Mouse (Mus musculus) adrenal gland (tissue): ENCODE data around the gene E130218I03Rik.

Experiments
- intact Hi-C: fragments of 180-260 bp; cut with DNase I; formaldehyde crosslinking; loops from one replicate; pipeline ENCODE4 v1.15.1; 2025

The E130218I03Rik gene

DNA sequence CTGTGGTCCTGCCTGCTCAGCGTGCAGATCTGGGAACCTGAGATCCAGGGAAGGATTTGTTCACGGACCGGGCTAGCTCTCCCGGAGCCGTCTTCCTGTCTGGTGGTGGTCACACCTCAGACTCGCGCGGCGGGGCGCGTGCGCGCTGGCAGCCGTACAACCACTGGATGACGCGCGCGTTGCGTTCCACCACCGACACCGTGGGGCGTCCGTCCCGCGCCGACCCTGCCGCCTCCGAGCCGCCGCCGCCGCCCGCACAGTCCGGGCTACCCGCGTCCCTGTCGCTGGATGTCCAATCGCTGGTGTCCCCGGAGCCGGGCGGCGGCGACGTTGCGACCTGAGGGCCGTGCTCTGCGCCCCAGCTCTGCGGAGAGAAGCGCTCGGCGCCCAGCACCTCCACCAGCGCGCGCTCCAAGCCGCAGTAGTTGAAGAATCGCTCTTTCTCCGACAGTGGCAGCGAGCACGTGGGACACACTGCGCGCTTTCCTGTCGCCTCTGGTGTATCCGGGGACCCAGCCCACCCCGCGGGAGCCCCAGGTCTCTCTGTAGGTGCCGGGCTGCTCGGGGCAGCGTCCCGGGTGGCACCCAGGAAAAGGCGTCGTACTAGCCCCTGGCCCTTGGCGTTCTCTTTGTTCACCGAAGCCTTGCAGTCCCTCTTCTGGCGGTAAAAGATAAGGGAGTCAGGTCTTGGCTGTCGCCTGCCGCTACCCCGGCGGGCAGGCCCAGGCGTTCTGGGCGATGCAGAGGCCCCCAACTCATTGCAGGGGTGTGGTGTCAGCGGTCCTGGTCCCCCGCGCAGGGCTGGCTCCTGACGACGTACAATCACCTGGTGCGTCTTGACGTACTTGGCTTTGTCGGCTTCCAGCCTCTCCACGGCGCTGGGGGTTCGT lies 8.0 kb downstream of the E130218I03Rik start:
- intact Hi-C loops, result no loop called here

DNA sequence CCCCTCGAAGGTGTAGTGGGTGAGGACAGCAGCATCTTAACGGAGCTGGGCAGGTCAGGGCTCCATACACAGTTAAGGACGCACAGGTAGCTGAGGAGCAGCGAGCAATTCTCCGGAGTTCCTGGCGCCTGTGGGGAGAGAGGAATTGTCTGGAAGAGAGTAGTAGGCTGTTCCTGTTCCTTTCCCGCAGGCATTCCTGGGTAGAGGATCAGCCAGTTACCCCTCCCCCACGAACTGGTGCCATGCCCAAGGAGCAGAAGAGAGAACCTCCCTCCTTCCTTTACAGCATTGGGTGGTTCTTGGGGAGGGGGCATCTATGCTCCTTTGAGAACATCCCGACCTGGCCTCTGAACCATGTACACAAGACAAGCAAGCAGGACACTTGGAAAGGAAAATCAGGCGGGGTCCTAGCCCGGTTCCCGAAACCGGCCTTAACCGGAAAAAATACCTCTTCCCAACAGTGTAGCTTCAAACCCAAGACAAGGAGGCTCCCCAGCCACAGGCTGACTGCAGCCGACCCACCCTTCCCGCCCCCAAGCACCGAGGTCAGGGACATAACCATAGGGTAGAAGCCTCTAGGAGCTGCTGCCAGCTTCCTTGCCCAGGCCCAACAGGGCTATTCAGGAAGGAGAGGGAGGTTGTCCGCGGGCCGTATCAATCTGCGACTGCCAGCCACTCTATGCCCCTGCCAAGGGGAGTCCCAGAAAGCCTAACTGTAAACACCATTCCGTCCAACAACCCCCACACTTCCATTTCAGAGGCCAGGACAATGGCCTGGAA lies 8.9 kb downstream of the E130218I03Rik start:
- intact Hi-C loops, result no loop called here

DNA sequence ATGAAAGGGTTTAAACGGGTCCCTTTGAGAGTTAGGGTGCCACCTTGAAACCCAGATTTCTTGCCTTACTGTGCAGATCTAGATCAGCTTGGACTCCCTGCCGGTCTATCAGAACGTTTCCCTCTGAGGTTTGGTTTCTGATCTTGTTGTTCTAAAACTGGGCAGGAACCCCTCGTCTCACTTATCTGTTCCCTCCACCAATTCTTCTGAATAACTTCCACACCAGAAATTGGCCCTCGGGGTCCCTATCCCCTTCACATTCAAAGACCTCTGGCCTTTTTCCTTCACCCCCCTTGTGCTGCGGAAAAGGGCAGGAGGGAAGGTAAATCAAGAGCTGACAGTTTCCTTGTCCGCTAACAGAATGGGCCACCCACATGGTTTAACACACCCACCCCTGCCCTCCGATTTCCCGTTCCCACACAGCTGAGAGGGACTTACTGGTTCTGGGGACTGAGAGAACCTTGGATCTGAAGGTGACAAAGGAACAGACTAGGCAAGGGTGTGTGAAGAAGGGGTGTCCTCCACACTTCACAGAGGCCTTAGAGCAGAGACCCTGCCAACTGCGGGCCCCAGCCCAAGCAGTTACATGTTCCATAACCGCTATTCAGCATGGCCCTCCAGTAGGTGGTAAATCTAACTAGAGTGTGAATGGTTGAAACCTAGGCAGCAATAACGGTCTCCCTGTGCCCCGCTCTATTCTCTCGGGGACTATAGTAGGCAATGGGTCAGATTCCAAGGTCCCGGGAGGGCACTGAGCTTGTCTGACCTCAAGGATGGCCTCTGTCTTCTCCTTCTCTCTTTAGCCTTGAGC lies 9.7 kb downstream of the E130218I03Rik start:
- intact Hi-C loops, result no loop called here

DNA sequence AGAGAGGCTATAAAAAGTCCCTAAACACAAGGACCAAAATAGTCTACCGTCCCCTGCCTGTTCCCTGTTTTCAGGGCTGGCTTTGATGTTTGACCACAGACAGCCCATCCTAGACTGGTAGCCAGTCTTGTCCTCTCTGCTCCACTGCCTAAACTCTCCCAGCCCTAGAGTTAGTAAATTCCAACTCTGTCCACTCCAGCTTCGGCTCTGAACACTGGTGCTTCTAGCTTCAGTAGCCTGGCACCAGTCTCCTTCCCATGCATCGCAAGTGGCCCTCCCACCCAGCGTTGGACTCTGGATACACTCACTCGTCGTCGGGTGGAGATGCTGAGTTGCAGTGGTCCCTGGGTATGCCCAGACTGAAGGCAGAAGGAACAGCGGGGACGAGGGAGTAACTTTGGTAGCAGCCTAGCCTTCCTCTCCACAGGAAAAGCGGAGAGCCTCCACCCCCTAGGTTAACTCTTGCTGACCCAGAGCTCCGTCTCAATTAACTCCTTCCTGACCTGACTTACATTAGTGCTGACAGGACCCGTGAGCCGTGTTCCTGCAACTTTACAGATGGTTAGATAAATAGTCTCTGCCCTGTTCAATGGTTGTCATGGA lies 10.4 kb downstream of the E130218I03Rik start, which contains the start of gene Grrp1:
Gene Grrp1, minus strand, starts transcription at position 385 of the 603 bp plus-strand sequence.
- intact Hi-C loops, result no loop called here

DNA sequence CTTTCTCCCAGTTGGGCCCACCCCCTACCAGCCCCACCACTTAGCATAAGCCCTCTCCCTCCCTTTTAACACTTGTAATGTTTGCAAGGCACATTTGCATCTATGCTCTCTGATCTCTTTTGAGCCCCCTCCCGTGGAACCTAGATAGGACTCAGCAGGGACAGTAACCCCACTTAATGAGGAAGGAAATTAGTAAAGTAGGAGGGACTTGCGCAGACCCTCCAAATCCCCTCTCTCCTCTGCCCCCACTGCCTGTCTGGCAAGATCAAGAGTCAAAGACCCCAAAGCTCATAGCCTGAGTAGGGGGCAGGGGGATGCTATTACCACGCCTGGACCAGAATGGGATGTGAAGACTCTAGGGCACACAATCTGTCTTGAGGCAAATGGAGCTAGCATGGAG lies 11.4 kb downstream of the E130218I03Rik start:
- intact Hi-C loops, result no loop called here

DNA sequence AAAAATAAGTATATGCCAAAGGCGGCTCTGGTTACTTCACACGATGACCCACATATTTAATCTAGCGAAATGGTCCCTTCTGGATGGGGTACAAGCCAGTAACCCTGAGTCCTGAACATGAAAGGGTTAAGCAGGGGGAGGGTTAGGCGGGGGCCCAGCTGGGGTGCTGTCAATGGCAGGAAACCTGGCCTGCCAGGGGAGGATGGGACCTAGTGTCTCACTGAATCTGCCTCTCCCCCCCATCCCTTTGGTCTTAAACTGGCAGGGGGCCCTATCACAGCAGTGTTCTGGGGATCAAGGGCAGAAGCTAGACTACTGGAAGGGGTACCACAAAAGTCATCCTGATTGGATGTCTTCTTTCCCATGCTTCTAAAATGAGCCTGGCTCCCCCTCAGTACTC lies 12.4 kb downstream of the E130218I03Rik start:
- intact Hi-C loops, result no loop called here

DNA sequence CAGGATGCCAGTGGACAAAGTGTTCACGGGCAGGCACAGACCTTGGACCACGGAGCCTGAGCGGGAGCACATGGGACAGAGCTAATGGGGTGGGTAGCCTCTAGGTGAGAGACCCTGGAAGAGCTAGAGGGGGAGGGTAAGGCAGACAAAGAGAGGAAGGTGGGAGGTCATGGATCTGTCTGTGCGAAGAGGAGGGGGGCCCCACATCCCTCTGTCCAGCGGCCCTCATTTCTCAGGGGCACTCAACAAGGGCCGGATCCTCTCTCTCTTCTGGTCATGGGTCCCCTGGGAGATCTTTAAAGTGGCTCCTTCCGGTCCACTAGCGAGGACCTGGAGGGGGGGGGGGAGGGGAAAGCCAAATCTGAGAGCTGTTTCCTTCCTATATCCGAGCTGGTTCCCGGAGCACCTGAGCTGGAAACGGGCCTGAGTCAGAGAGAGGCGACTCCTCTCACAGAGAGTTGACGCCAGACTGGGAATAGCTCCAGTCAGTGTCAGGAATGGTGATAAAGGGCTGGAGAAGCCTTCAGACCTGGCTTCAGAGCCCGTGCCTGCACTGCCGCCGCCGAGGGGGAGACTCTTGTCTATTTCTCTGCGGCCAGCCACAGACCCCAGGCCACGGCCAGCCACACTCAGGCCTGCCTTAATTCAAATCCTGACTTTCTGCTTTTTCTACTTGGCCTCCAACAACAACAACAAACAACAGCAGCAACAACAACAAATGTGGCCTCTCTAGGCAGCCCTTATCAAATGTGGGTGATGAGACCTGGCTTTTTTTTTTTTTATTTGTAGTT lies 13.1 kb downstream of the E130218I03Rik start:
- intact Hi-C loops, result no loop called here

DNA sequence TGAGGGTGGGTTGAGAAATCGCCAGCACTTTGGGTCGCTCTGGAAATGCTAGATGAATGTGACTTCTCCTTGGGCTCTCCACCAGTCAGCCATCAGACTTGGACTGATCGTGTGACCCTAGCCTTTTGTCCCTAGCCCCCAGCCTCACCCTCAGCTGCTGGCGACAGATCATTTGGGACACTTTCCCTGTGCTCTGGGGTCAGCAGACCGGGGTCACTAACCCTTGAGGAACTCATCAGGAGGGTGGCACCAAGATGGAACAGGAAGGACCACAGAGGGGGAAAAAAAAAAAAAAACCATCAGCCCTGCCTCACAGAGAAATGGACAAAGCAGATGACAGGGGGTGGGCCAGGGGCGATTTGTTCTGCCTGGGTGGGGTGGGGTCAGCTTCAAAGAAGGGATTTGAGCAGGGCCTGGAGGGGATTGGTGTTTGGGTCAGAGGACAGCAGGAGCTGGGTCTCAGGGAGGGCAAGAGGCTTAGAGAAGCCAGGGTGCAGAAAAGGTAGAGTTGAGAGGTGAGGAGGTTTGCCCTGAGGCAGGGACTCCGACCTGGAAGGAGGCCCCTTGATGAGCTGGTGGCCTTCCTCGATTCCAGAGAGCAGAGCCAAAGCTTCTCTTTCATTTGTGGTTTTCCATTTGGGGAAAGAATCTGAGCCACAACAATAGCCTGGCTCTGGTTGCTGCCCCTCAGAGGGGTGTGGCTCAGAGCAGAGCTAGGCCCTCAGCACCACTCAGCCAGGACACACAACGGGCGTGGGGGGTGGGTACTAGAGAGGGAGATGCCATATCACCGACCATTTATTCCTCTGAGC lies 13.9 kb downstream of the E130218I03Rik start:
- intact Hi-C loops, result no loop called here

DNA sequence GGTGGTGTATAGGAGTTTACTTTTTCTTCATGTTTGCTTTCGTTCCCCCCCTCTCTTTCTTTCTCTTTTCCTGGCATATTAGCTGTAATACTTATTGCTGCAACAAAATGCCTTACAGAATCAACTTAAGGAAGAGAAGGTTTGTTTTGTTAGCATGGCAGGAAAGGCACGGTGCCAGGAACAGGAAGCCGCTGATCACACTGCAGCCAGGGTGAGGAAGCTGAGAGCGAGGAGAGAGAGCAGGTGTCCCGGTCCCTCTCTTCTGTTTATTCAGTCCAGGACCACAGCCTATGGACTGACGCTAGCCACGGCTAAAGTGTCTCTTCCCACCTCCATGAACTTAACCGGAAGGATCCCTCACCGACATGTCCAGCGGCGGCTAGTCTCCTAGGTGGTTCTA lies 14.9 kb downstream of the E130218I03Rik start:
- intact Hi-C loops, result no loop called here

DNA sequence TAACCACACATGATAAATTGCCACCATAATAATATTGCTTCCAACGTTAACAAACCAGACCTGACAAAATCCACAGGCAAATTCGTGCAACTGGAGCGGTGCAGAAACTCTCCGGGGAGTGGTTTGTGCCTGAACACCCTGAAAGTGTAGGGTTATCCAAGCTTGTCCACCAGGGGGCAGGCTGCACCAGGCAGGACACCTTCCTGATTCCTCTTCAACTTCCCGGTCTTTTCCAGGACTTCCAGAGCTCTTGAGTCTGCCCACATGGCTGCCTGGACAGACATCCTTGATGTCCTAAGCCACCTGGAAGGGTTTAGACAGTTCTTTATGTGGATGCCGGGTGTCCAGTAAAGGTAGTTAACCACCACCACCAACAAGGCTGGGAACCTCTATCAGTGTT lies 19.7 kb downstream of the E130218I03Rik start:
- intact Hi-C loops, result loop anchor here (10.0 kb wide), 1 partner anchor 212 kb away; no protein-coding TSS in a partner anchor

DNA sequence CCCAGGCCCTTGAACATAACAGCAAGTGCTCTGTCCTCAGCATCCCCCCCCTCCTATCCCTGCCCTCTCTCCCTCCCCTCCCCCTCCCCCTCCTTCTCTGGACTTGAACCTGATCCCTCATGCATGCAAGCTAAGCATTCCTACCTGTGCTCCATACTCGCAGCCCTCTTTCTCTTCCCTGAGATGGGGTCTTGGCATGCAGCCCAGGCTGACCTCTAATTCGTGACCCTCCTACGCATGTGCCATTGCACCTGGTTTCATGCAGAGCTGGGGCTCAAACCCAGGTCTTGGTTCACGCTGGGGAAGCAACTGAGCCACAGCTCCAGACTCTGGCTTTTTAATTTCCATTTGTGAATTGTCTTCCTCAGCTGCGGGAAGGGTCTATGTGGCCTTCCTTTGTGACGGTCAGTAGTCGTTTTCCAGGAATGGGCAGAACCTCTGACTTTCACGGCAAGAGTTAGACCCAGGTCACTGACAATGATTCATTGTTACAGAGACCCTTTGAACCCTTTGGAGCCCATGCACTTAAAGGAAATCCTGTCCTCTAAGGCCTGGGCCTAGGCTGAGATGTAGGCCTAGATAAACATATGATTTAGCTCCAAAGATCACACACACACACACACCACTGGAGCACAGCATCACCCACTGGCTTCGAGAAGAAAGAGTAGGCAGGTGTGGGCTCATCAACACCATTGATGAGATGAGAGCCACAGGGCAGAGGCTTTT lies 22.6 kb downstream of the E130218I03Rik start:
- intact Hi-C loops, result loop anchor here (5.0 to 10.0 kb wide), 2 partner anchors 121 to 209 kb away; no protein-coding TSS in a partner anchor

DNA sequence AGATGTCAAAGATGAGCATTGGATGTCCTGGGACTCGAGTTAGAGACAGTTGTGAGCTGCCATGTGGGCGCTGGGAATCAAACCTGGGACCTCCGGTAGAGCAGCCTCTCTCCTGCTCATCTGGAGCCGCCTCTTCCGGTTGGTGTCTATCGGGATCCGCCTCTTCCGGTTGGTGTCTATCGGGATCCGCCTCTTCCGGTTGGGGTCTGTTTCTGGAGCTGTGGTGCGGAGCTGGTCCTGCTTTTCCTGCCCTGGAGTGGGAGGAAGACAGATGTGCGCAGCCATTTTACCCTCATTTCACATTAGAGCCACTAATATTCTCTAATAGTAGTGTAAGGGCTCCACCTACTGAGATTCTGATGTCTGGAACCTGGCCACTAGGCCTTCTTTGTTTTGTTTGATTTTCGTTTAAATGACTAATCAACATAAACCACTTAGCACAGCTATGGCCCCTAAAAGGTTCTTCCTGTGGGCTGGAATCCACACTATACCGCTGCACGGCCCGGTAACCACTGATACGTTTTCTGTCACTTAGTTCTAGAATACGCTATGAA lies 24.7 kb downstream of the E130218I03Rik start:
- intact Hi-C loops, result loop anchor here (5.0 to 10.0 kb wide), 2 partner anchors 119 to 207 kb away; no protein-coding TSS in a partner anchor

DNA sequence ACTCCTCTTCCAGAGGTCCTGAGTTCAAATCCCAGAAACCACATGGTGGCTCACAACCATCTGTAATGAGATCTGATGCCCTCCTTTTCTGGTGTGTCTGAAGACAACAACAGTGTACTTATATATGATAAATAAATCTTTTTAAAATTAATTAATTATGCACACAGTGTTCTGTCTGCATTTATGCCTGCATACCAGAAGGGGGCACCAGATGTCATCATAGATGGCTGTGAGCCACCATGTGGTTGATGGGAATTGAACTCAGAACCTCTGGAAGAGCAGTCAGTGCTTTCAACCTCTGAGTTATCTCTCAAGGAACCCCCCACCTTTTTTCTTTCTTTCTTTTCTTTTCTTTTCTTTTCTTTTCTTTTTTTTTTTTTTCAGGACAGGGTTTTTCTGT lies 26.2 kb downstream of the E130218I03Rik start:
- intact Hi-C loops, result loop anchor here (5.0 to 10.0 kb wide), 2 partner anchors 118 to 205 kb away; no protein-coding TSS in a partner anchor

DNA sequence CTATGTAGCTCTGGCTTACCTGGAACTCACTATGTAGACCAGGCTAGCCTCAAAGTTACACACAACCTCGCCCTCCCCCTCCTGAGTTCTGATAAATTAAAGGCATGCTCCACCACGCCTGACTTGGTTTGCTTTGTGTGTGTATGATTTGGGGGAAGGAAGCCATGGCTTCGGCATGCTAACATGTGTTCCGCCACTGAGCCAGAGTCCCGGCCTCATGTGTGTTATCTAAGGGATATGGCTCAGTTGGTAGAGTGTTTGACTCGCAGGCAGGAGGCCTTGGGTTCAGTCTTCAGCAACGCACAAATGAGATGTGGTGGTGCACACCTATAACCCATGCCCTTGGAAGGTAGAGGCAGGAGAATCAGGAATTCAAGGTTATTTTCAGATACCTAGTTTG lies 28.5 kb downstream of the E130218I03Rik start:
- intact Hi-C loops, result no loop called here

DNA sequence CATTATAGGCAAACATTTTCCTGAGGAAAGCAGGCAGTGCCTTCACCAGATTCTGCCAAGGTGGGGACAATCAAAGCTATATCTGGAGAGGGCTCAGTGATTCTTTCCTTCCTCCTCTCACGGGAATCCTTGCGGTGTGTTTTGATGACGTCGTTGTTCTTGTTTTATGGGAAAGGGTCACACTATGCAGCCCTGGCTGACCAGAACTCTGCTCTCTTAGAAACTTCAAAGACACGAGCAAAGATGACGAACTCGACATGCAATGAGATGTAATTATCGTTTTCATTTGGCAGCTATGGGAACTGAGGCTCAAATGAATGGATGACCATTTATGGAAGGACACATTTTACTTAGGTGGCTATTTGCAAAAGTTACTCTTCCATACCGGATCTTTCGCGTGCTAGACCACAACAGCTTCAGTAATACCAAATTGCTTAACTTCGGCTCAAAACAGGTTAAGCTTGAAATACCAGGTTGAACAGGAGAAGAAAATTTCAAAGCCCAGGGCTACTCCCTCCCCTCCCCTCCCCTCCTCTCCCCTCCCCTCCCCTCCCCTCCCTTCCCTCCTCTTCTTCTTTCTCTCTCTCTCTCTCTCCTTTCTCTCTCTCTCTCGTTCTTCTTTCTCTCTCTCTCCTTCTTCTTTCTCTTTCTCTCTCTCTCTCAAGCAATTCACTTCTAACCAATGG lies 29.4 kb downstream of the E130218I03Rik start:
- intact Hi-C loops, result no loop called here

DNA sequence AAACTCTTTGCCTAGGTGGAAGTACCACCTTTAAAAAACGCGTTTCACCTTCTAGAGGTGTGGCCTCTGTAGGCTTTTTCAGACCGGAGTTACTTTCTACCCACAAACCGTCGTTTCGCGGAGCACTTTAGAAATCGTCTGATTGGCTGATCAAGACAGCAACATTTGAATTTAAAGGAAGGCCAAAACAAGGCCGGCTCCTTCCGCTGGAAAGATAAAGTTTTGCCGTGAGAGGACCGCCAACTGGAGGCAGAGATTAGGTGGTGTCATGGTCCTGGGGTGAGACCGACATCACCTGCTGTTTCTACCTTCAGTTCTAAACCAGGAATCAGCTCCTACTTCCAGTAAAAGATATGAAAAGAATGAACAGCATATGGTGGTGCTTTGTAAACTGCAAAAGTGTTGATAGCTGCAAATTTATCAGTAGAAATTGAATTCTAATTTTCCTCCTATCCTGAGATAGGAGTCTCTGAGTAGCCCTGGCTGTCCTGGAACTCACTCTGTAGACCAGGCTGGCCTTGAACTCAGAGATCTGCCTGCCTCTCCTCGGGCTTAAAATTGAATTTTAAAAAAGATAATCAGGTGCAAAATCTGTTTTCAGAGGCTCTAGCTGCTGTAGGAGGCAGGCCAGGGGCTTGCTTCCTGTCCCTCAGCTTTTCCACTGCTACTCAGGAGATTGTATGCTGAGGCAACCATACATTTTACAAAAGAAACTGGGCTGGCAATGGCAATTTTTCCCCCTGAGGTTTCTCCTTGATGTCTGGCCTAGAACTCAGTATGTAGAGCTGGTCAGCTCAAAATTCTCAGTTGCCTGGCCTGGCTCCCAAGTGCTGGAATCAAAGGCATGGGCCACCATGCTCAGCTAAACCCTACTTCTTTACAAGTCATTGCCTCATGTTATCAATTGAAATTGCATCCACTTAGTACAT lies 30.2 kb downstream of the E130218I03Rik start:
- intact Hi-C loops, result no loop called here
